Mouse (Mus musculus) left cerebral cortex, adult 2 months (tissue): Measurements from ENCODE around the gene Rbms2. TPM values are rescaled to one million over a fixed set of nuclear protein-coding genes. Genes with fewer than 3 reads are reported as not detected.
A peak's percentile ranks its signal among the peaks of the same experiment; 100 is the strongest.
"Not testable (repeated sequence)": the region's sequence is repeated elsewhere in the genome, so short reads cannot be mapped to it uniquely, and the experiment has no call there.

Experiments used
- DNase-seq, 2 experiments: peaks; one replicate each; pipeline ENCODE4 v3.0.0; 2021 to 2022; ENCODE audit warnings: low spot score in 2 of 2, mixed read lengths in 1 of 2; ENCODE audit errors: extremely low spot score in 1 of 2
- H3K27ac ChIP-seq: fragments of 200-600 bp; 2 replicates; pipeline ENCODE4 v1.8.1; 2022
- H3K4me3 ChIP-seq: fragments of 200-600 bp; 2 replicates; pipeline ENCODE4 v1.8.1; 2022
- CTCF ChIP-seq: fragments of 200-600 bp; IDR thresholded peaks from 2 replicates; pipeline ENCODE4 v1.8.1; 2022; ENCODE audit warnings: antibody characterized with exemption, mild to moderate bottlenecking, moderate library complexity
- intact Hi-C: fragments of 180-260 bp; cut with DNase I; formaldehyde crosslinking; loops from one replicate; pipeline ENCODE4 v1.15.1; 2025
- total RNA-seq, 2 experiments: library from RNA; stranded (reverse); gene quantifications; 2 replicates each; pipeline ENCODE4 v1.2.3; 2021

The Rbms2 gene
- total RNA-seq, 2 experiments from 2014 or later = 15.6 to 16.4 TPM

DNA sequence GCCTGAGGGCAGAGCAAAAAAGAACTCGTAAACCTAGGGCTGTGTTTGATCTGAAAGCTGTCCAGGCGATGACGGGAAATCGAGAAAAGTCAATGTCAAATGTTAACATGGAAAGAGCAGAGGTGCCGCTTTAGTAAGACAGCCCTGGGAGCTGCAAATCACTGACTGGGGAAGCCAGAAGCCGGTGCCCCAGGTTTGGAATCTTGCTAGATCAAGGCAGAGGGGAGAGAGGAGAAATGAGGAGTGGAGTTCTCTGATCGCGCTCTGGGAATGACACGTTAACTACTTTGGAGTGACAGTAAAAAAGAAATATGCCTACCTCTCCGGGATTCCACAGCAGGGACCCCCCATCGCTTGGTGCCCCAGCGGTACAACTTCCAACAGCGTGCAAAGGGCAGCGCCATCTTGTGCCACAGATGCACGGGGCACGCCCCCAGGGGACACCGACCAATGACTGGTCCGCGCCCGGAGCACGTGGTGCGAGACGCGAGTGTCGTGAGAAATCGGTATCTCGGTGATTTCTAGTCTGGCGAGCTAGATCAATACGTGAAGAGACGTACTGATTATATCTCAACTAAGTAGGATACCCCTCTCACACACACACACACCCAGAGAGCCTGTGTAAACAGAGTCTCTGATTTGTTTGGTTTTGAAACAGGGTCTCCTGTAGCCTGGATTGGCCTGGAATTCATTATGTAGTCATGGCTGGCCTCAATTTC is 31.5 kb upstream of the Rbms2 start, which contains the start of gene Spryd4:
Gene Spryd4 (minus strand): TSS at position 418 of the 719 bp plus-strand sequence.
- Histone ChIP-seq H3K27ac (peak within 1 kb of the TSS; percentile 81), H3K4me3 (peak within 1 kb of the TSS; percentile 60)
- peak; percentile 87 to 88 for DNase-seq
- intact Hi-C loops = loop anchor here (1.0 kb wide), 1 partner anchor 21 kb away; the partner anchor contains the start of gene Timeless
- peak; percentile 20; the same call in 1 of the 2 replicates for TF ChIP-seq CTCF

DNA sequence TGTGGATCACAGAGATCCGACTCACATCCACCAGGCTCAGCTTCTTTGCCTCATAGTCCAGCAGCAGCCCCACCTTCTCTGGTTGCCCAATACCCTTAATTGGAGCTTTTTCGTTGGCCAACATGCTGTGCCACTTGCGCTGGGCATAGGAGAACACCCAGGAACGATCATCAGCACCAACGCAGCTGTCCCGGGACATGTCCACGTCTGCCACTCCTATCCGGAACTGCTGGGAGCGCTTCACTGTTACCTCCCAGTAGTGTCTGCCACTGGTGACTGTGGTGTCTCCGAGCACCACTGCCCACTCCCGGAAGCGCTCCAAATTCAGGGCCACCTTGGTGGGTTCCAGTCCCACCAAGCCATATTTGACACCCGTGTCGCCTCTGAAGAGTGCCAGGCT is 30.9 kb upstream of the Rbms2 start:
- H3K27ac ChIP-seq = peak overlapping the region; percentile 81
- intact Hi-C loops = loop anchor here (1.0 kb wide), 1 partner anchor 21 kb away; the partner anchor contains the start of gene Timeless
- TF ChIP-seq CTCF = no peak
- no peak for DNase-seq
- H3K4me3 ChIP-seq = peak overlapping the region; percentile 60

DNA sequence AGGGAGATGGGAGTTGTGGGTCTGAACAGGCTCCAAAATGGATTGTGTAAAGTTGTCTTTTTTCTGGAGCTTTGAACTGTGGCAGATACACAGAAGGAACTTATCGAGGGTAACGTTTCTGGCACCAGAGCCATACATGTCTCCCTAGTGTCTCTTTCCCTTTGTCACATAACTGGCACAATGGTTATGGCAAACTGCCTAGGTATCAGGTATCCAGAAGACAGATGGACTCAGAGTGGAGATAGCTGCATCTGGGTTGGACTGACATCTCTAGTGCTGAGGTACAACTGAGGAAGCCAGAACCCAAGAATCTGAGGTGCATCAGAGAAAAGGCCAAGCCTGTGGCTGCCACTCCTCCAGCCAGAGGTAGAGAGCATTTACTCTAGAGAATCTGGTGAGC is 30.0 kb upstream of the Rbms2 start:
- Histone ChIP-seq H3K27ac (no peak overlapping the region), H3K4me3 (no peak overlapping the region)
- no peak for DNase-seq
- no peak for TF ChIP-seq CTCF
- intact Hi-C loops = no loop called here

DNA sequence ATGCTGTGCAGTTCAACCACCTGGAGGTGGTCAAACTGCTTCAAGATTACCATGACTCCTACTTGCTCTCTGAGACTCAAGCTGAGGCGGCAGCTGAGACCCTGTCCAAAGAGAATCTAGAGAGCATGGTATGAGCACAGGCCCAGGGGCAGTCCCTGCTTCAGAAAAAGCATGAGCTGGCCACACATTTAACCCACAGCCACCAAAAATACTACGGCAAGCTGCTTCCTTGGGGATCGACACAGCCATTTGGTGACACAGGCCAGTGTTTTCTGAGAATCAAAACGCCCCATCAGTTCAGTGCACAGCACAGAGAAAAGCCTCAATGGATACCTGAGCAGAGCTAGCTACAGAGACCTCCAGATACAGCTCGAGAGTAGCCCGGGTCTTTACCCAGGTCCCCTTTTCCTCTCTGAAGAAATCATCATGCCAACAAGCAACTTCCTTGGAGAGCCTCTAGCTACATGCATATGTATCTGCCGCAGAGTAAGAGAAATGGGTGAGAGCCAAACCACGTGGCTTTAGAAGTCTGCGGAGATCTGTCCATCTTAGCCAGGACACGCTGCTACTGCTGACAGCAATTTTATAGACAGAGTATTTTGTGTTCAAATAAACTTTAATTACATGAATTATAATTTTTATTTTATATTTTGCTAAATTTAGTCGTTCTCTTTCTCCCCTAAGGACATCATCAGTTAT is 29.4 kb upstream of the Rbms2 start:
- no peak for TF ChIP-seq CTCF
- intact Hi-C loops = no loop called here

DNA sequence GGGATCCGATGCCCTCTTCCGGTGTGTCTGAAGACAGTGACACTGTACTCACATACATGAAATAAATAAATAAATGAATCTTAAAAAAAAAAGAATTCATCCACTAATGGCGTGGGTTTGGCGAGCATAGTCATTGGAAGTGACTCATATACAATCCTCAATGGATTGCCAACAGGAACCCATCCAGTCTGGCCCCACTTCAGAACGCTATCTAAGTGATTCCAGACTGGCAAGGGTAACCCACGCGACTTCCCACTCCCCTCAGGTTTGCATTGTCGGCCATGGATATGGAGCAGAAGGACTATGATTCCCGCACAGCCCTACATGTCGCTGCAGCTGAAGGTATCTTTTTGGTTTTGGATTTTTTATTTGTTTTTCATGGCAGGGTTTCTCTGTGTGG is 28.2 kb upstream of the Rbms2 start:
- H3K4me3 ChIP-seq = no peak overlapping the region
- no peak for DNase-seq
- no peak for TF ChIP-seq CTCF
- intact Hi-C loops = no loop called here
- no peak overlapping the region for H3K27ac ChIP-seq

More for the DNA sequence above, 29.4 kb upstream of the Rbms2 start:
- DNase-seq = no peak
- Histone ChIP-seq H3K4me3 (no peak overlapping the region), H3K27ac (no peak overlapping the region)

DNA sequence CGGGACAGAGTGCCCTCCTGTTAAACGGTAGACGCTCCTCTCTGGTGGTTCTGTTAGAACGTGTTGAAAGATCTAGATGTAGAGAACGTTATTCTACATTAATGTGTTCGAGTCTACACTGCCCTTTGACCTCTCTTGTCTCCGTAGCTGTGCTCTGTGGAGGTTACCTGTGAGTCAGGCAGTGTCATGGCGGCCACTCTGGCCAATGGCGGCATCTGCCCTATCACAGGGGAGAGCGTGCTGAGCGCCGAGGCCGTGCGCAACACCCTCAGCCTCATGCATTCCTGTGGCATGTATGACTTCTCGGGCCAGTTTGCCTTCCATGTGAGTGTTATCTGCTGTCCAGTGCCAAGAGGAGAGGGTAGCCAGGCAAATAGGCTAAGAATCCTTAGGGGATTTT is 24.8 kb upstream of the Rbms2 start:
- TF ChIP-seq CTCF = no peak
- Histone ChIP-seq H3K27ac (no peak overlapping the region), H3K4me3 (no peak overlapping the region)
- no peak for DNase-seq
- intact Hi-C loops = no loop called here

DNA sequence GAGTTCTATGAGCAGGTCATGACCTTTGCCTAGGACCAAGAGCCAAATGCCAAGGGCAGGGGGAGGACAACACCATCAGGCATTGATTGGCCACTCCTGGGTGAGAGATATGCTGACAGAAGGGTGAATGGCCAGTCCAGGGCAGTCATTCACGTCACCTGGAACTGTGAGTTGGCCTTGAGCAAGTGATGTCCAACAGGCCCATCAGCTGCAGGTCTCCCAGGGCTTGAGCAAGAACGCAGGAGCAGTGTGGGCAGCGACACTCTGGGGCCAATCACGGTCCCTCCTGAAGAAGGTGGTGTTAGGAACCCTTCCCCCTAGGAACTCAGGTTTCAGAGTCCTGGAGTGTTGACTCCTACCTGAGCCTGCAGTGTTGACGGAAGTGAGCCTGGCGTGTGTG is 21.8 kb upstream of the Rbms2 start:
- DNase-seq = no peak
- Histone ChIP-seq H3K27ac (no peak overlapping the region), H3K4me3 (no peak overlapping the region)
- intact Hi-C loops = no loop called here
- TF ChIP-seq CTCF = no peak

DNA sequence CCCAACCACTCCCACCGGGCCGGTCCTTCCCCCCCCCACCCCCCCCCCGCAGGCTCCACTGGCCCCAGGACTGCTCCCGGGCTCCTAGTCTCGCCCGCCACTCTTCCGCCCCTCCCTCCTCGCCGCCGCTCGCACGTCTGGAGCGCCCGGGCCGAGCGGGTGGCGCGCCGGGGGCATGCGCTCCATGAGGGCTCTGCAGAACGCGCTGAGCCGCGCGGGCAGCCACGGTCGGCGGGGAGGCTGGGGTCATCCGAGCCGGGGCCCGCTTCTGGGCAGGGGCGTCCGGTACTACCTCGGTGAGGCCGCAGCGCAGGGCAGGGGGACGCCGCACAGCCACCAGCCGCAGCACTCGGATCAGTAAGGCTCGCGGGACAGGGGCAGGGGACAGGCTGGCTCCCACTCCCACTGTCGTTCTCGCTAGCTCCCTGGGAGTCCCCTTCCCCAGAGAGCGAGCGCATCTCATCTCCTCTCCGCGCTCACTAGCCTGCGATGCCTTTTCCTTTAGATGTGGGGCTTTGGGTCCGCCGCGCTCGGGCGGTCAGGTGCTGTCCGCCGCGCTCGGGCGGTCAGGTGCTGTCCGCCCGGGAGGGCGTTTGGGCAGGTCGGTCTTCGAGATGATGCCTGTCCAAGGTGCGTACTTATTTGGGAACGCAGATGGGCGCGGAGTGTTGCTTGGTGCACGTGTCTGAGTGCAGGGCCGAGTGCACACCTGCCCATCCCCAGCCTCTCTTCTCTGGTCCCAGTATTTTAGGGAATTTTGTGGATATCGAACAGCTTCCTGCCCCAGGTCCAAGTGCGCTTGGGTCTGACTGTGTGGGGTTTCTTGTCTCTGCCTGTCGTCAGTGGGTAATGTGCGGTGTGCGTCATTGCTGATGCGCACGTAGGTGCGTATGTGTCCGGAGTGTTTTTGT is 14.7 kb upstream of the Rbms2 start:
- peak; percentile 59 to 64 for DNase-seq
- Histone ChIP-seq H3K27ac (peak overlapping the region; percentile 92), H3K4me3 (peak overlapping the region; percentile 95)
- intact Hi-C loops = no loop called here
- TF ChIP-seq CTCF = no peak

DNA sequence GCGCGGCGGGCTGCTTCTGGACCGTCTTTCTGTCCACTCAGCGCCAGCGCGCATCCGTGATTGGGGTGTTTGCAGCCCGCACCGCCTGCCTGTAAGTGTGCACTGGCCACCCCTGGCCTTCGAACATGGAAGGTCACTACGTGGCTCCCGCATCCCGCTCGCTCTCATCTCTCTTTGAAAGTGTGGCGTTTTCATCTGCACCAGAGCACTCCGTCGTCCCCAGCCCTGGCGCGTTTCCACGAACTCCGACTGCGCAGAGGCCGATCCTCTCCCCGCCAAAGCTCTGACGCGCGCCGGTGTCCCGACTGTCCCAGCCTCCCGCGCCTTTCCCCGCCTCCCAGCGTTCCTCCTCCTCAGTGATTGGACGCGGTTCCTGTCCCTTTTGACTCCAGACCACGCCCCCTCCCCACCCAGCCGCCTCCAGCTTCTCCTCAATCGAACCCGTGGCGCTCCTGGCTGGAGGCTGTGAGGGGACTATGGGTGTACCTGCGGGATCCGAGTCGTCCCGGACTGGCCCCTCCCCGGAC is 14.0 kb upstream of the Rbms2 start, which contains the start of gene Gls2:
Gene Gls2 (plus strand): TSS at position 434 of the 527 bp plus-strand sequence.
- peak within 1 kb of the TSS; percentile 92 for H3K27ac ChIP-seq
- H3K4me3 ChIP-seq = peak within 1 kb of the TSS; percentile 95
- intact Hi-C loops = no loop called here
- no peak for TF ChIP-seq CTCF
- peak; percentile 98 for DNase-seq

DNA sequence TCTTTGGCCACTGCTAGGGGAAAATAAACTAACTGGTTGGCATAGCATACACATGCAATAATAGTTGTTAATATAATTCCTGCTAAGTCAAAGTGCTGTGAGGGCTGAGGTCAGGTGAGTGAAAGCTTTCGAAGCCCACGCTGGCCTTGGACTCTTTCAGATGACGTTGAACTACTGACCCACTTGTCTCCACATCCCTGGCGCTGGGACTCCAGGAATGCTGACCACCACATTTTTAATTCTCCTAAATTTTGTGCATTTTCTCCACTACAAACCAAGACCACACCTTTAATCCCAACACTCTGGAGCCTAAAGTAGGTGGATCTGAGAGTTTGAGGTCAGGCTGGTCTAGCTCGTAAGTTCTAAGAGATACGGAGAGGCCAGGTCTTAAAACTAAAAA is 13.0 kb upstream of the Rbms2 start:
- intact Hi-C loops = no loop called here
- no peak for TF ChIP-seq CTCF
- no peak overlapping the region for H3K27ac ChIP-seq
- no peak for DNase-seq
- H3K4me3 ChIP-seq = no peak overlapping the region

DNA sequence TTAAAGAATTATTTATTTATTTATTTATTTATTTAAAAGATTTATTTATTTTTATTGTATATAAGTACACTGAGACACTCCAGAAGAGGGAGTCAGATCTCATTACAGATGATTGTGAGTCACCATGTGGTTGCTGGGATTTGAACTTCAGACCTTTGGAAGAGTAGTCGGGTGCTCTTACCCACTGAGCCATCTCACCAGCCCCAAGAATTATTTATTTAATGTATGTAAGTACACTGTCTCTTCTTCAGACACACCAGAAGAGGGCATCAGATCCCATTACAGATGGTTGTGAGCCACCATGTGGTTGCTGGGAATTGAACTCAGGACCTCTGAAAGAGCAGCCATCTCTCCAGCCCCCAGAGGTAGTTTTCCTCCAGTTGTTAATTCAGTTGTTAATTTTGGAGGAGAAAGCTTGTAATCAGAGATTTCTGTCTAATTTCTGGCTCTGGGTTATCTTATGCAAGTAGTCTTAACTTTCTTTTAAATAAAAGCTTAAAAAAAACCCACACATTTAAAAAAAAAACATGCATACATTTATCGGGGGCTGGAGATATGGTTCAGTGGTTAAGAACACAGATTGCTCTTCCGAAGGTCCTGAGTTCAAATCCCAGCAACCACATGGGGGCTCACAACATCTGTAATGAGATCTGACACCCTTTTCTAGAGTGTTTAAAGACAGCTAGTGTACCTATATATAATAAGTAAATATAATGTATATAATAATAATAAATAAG is 12.1 kb upstream of the Rbms2 start:
- H3K4me3 ChIP-seq, H3K27ac ChIP-seq, DNase-seq, intact Hi-C loops: not testable (repeated sequence)
